Mouse (Mus musculus) CD4-positive helper T cell, adult 2 months (primary cell): ENCODE data around the gene Scgb1c1.

Experiments used
- DNase-seq: peaks from one replicate; pipeline ENCODE4 v3.0.0-alpha.2; 2012; ENCODE audit warnings: low read depth, missing footprints, low spot score

Gene Scgb1c1

GRCm38 (mm10) chr7:140843806-140844205, 1.5 kb upstream of the Scgb1c1 start:
- DNase-seq = no peak

- no peak for DNase-seq
Measured at GRCm38 (mm10) chr7:140845683-140846082, 336 bp downstream of the Scgb1c1 start.

DNA sequence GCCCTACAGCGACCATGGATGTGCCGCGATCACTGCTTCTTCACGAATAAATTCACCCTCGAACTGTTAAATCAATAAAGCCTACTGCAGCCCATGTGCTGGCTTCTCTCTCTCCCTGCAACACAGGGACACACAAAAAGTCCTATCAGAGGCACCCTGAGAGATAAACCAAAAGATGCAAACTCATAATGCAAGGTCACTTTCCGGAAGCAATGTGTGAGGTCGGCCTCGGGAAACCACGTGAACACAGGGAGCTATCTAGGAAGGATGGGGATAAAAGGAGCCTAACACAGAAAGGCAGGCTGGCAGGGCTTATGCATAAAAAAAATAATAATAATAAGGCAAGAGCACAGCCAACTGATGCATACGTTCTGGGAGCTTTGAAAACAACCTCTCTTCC, 1.3 kb downstream of the Scgb1c1 start:
- no peak for DNase-seq

DNA sequence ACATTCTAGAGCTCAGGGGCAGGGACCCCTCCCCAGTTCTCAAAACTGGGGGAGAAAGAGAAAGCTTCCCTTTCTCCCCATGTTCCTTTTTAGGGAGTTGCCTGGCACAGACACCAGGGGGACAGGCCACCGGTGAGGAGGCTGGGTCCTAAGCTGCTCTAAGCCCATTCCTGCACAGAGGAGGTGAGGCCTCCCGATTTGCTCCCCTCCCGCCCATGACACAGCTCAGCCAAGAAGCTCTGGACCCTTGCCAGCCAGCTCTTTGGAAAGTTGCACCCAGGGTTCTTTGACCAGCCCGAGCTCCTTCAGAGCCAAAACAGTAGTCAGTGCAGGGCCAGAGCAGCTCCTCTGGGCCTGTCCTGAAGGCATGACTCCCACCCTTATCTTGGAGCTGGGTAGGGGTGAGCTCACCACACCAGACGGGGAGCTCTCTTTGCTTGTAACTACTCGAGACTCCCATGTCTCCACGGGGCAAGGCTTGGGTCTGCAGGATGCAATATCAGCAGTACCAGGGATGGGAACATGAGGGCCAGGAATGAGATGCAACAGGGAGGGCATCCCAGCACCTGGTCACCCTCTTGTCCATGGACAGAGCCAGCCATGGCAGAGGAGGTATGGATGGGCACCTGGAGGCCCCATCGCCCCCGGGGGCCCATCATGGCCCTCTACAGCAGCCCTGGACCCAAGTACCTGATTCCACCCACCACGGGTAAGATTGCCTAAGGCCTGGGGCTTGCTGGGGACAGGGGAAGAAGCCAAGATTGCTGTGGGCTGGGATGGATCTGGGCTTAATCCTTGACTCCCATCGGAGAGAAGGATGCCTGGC, 2.6 kb downstream of the Scgb1c1 start, which contains the start of gene Odf3:
Odf3 (plus strand) TSS at position 51 of the 826 bp plus-strand sequence.
- no peak for DNase-seq

GRCm38 (mm10) chr7:140848591-140848990, 3.2 kb downstream of the Scgb1c1 start:
- DNase-seq = no peak

DNA sequence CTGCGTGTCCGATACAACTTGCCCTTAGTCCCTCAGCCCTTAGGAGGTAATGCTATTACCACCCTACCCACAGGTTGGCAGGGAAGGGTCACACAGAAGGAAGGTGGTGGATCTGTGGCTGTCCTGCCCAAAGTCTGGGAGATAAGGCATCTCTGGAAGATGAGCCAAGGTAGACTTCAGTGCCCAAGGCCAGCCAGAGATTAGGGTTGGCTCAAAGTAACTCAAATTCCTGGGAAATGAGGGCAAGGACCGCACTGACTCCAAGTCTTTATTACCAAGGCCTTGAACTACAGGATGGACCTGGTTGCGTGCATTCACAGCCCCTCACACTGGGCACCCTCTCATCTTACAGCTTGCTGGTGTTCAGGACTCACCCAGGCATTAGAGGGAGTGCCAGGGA, 6.6 kb downstream of the Scgb1c1 start:
- no peak for DNase-seq

- no peak for DNase-seq
Measured at GRCm38 (mm10) chr7:140853386-140853785, 8.0 kb downstream of the Scgb1c1 start.

DNA sequence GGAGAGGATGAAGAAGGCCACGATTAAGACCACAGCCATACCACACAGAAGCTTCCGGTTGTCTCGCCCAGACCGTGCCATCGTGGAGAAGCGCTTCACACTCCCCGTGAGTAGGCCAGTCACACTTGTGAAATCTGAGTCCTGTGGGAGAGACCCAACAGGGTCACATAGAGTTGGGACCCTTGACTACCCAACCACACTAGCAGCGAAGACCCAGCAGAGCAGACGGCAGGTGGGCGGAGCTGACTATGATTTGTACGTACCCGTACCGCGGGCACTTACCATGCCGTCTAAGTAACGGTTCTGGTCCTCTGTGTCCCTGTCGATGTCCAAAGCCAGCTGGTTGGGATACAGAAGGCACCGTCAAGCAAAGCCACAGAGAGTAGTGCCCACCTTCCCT, 9.1 kb downstream of the Scgb1c1 start:
- DNase-seq = no peak

GRCm38 (mm10) chr7:140855181-140855580, 9.8 kb downstream of the Scgb1c1 start:
- no peak for DNase-seq

- DNase-seq = peak; percentile 86
Measured at GRCm38 (mm10) chr7:140855860-140856784, 10.8 kb downstream of the Scgb1c1 start, which contains the start of gene Gm45785. Gene Gm45785, minus strand, starts transcription at chr7:140856331.

DNA sequence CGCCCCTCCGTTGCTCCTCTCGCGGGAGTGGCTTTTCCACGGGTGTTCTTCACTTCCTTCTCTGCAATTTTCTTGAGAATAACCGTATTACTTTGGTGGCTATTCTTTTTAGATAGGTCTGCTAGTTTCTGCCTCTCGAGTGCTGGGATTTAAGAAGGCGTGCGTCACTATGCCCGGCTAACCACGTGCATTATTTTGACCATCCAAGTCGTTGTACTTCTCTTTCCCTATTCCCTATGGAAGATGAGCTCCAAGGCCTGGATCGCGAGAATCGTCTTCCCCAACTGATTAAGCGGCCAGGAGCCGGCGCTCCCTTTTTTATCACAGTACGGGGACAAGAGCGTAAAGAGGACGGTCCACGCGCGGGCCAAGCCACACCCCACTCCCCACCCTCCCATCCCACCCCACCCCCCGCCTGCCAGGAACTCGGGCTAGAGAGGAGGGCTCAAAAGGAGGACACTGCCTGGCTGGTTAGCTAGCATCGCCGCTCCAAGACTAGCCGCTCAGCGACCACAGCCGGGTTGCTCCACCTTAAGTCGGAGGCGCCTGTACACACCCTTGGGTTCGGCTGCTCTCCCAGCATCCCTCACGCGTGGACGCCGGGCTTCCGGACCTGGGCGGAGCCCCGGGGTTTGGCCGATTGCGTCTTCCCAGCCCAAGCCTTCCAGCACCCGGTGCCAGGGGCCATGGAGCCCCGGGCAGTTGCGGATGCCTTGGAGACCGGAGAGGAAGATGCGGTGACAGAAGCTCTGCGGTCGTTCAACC, 11.6 kb downstream of the Scgb1c1 start, which contains the start of gene Ric8a:
Ric8a (plus strand) TSS at position 173 of the 765 bp plus-strand sequence.
- peak; percentile 89 for DNase-seq

- DNase-seq = no peak
Measured at GRCm38 (mm10) chr7:140857550-140858505, 12.5 kb downstream of the Scgb1c1 start, which contains the start of gene Bet1l. Gene Bet1l, minus strand, starts transcription at chr7:140857577.

DNA sequence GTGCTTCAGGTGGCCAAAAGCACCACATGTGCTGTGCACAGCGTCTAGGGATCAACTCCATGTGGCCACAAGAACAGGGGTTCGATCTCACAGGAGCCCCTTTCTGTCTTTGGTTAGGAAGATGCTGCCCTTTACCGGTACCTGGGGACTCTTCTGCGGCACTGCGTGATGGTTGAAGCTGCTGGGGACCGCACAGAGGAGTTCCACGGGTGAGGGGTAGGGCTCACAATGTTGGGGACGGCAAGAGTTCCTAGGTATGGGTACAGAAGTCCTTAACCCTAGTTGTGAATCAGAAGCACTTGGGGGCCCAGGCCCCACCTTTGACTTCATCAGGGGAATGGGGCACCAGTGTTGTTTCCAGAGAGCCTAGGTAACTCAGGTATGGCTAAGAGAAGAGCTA, 13.4 kb downstream of the Scgb1c1 start:
- no peak for DNase-seq

GRCm38 (mm10) chr7:140859997-140860396, 14.7 kb downstream of the Scgb1c1 start:
- no peak for DNase-seq

DNA sequence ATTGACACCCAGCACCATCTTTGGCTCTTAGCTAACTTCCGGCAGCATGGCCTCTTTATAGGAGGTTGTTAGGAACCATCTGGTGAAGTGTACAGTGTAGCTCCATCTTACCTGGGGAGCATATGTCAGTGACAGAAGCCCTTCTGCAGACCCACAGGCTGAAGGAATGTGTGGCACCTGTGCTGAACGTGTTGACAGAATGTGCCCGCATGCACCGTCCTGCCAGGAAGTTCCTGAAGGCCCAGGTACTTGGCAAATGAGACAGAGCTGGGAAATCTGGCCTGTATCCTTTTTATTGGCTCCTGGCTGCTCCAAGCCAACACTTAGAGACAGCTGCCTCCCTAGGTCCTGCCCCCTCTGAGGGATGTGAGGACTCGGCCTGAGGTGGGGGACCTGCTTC, 15.4 kb downstream of the Scgb1c1 start:
- DNase-seq = no peak

DNA sequence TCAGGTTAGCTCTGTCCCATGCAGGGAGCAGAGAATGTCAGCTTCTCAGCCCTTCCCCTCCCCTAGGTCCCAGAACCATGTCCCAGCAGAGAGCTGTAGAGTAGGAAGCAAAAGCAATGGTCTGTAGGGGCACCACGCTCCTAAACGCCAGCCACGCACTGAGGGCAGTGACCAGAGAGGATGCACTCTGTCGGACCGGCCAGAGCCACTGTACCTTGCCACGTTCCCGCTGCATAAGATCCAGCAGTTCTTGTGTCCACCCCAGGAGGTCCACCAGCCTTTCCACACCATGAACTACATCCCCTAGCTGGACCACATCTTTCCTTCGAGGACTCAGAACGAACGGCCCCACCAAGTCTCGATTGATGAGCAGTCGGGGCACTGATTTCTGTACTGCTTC, 19.4 kb downstream of the Scgb1c1 start:
- no peak for DNase-seq

DNA sequence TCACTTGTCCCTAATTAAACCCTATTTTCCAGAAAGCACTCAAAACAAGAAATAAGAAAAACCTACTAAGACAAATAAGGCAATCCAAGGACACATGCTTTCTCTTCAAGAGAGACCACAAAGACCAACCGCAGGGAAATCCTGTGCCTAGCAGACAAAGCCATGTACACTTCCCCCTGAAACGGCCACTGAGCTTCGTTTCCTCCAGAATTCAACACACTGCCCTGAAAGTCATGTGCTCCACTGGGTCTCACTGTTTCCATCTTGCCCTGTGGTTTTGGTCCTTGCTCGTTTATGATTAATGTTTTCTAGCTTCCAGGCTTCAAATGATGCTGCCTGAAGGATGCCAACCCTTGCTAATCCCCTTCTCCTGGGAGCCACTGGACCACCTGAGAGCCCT, 28.9 kb downstream of the Scgb1c1 start:
- no peak for DNase-seq

GRCm38 (mm10) chr7:140877364-140877763, 32.0 kb downstream of the Scgb1c1 start:
- DNase-seq = no peak

DNA sequence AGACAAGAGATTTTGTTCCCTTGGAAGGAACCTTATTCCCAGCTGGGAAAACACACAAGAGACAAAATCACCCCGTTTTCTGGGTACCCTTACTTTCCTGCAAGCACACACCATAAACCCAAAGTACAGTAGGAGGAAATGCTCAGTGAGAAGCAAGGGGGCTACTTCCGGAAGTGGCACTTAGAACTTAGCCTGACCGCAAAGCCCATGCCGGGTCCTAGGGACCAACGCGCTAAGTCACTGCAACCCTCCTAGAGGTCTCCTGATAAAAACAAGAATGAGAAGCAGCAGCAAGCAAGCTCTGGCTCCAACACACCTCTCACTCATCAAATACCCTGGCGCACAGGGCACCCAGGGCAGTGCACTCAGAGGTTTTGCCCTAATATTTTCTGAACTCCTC, 34.0 kb downstream of the Scgb1c1 start:
- no peak for DNase-seq

- no peak for DNase-seq
Measured at GRCm38 (mm10) chr7:140880419-140880818, 35.1 kb downstream of the Scgb1c1 start.
